Mouse (Mus musculus): ENCODE measurements around the gene Aldh1l1.

- TF ChIP-seq CHD2 (IDR thresholded peaks at IDR 0.05; ENCODE audit: low read length) (no peak), ZC3H11A (IDR thresholded peaks at IDR 0.05; ENCODE audit: low read depth, low read length) (no peak), NRF1 (IDR thresholded peaks at IDR 0.05; ENCODE audit: low read depth, low read length) (no peak), HCFC1 (IDR thresholded peaks at IDR 0.05; ENCODE audit: low read depth, low read length) (no peak), MEF2A (IDR thresholded peaks at IDR 0.05; ENCODE audit: borderline replicate concordance, low read depth, low read length) (no peak), IRF4 (IDR thresholded peaks at IDR 0.05; ENCODE audit: low read depth, low read length) (no peak), POLR2A (IDR thresholded peaks at IDR 0.05; ENCODE audit: low read depth, low read length) (no peak), SMC3 (IDR thresholded peaks at IDR 0.05; ENCODE audit: low read depth, low read length) (no peak), ZMIZ1 (IDR thresholded peaks at IDR 0.05; ENCODE audit: low read depth, low read length) (no peak), CTCF (conservative IDR thresholded peaks at IDR 0.05 in 1 of 2, IDR thresholded peaks at IDR 0.05 in 1 of 2; ENCODE audit: low read depth in 2 of 2, low read length in 2 of 2) (no peak)
Measured at GRCm38 (mm10) chr6:90635081-90635480, 148.9 kb downstream of the Aldh1l1 start.

All from CH12.LX (cell line).